Mouse (Mus musculus): ENCODE data around the gene Foxn3. TPM values are rescaled to one million over a fixed set of nuclear protein-coding genes. Genes with fewer than 3 reads are reported as not detected.

Foxn3 gene
- total RNA-seq, 2 experiments from 2014 or later, result 128 to 143 TPM

DNA sequence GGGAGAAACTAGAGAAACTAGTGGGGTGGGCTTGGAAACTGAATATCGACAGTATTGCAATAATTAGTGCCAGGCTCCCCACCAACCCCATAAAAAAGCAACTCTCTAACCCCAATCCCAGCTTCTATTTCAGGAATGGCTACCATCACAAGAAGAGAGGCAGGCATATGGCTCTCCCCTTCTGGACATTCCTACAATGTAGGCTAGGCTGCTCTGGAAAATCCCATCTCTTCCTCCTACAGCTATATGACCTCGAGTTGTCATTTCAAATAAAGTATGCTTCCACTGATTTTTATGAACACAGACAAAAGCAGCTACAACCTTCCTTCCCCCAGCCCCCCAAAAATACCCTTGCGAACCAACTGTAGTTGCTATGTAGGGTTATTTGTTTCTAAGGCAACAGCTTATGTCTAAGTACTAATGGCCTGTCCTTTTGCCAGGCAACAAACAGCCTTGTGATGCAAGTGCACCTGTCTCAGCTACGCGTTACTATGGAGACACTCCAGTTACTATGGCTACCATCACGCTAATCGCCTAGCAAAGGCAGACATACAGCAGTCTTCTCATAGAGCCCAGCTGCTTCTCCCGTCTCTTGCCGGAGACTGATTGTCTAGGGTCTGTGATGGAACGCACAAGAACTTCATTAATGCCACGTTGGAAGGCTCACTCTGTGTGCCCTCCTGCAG lies 223.6 kb downstream of the Foxn3 start:
- DNase-seq, result no peak
- intact Hi-C loops (cut with DNase I), result loop anchor here (5.0 kb wide), 1 partner anchor 122 kb away; no protein-coding TSS in a partner anchor

GRCm38 (mm10) chr12:99338754-99339153 lies 224.6 kb downstream of the Foxn3 start:
- intact Hi-C loops (cut with DNase I), result loop anchor here (5.0 kb wide), 1 partner anchor 121 kb away; no protein-coding TSS in a partner anchor
- no peak for DNase-seq

DNA sequence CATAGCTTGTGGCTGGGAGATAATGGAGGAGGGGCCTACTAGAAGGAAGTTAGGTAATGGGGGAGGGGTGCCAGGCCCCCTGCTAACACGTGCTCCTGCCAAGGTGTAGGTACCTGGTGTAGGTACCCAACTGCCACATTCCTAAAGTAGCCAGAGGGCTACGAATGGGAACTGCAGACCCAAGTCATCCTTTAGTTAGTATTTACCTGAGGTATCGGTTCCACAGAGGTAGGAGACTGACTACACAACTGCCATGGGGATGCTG lies 226.3 kb downstream of the Foxn3 start:
- intact Hi-C loops (cut with DNase I), result loop anchor here (2.0 to 5.0 kb wide), 2 partner anchors 56 to 120 kb away; no protein-coding TSS in a partner anchor
- no peak for DNase-seq

DNA sequence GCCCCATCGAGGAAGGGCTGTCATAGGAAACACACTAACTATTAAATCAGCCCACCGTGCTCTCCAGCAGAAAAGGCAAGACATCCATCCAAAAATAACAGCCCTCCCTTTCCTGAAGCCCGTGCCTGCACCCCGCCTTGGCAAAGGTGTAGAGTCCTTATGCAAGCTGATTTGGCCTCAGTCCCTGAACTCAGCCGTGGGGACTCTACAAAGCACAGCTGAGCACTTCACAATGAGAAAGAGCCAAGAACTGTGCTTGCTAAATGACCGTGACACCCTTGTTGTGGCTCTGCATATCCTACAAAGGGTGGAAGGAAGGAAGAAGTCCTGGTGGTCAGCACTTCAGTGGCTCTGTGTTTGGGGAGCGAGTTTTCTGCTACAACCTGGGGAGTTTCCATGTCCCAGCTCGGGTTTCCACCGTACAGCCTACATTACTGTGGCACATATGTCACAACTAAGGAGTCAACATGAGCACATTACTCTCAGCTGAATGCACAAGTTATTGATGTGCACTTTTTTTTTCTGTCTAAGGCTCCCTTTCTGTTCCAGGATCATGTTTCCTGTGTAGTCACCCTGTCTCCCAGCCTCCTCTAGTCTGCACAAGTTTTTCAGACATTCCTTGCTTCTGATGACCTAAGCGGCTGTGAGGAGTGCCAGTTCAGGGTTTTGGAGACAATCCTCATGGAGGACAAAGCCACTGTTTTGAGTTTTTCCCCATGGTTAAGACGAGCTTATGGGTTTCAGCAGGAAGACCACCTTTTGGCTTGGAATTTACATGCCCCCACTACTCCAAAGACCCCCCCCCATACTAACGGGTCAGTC lies 226.8 kb downstream of the Foxn3 start:
- peak; percentile 90 to 94 for DNase-seq
- intact Hi-C loops (cut with DNase I), result loop anchor here (2.0 to 5.0 kb wide), 2 partner anchors 56 to 119 kb away; no protein-coding TSS in a partner anchor

GRCm38 (mm10) chr12:99335628-99336027 lies 227.8 kb downstream of the Foxn3 start:
- intact Hi-C loops (cut with DNase I), result loop anchor here (2.0 to 5.0 kb wide), 2 partner anchors 57 to 118 kb away; no protein-coding TSS in a partner anchor
- DNase-seq, result no peak

DNA sequence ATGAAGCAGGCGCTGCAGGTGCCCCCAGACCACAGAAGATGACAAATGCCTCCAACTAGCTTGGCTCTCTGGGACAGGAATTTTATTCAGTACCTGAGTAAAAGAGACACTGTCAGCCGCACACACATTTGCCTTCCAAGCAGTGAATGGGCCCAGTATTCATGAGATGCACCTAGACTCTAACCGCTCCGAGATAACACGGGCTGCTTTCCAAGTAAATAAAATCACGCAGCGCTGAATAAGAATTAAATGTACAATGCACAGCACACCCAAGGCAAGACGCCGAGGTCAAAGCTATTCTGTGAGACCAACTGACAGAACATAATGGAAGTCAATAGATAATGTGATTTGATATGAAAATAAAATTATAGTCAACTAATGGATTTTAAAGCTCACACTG lies 229.4 kb downstream of the Foxn3 start:
- DNase-seq, result no peak
- intact Hi-C loops (cut with DNase I), result no loop called here

GRCm38 (mm10) chr12:99333304-99333968 lies 229.9 kb downstream of the Foxn3 start:
- DNase-seq, result no peak

GRCm38 (mm10) chr12:99332144-99332807 lies 231.1 kb downstream of the Foxn3 start:
- no peak for DNase-seq
- intact Hi-C loops (cut with DNase I), result no loop called here

More at GRCm38 (mm10) chr12:99333304-99333968, 229.9 kb downstream of the Foxn3 start:
- intact Hi-C loops (cut with DNase I), result no loop called here

DNA sequence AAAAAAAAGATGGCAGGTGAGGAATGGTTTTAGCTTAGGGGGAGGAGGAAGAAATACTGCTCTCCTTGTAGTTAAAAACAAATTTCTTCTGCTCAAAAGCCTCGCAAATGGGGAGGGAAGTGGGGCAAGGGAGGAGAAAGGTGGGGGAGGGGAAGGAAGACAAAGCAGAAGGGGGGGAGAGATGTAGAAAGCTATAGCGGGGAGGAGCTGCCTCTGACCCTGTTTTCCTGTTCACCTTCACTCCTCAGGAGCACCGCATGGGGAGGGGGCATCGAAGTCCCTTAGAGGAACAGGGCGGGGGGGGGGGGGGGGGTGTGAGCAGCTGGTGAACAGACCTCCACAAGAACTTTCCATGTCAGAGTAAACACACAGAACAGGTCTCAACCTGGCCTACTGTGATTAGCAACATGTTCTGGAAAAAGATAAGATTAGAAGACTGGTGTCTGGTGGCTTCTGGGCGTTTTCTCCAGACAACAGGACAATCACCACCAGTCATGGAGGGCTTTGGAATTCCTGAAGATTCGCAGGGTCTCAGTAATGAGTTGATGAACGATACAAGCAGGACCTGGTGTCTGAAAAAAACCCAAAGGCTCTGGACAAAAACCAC lies 231.9 kb downstream of the Foxn3 start:
- intact Hi-C loops (cut with DNase I), result no loop called here

DNA sequence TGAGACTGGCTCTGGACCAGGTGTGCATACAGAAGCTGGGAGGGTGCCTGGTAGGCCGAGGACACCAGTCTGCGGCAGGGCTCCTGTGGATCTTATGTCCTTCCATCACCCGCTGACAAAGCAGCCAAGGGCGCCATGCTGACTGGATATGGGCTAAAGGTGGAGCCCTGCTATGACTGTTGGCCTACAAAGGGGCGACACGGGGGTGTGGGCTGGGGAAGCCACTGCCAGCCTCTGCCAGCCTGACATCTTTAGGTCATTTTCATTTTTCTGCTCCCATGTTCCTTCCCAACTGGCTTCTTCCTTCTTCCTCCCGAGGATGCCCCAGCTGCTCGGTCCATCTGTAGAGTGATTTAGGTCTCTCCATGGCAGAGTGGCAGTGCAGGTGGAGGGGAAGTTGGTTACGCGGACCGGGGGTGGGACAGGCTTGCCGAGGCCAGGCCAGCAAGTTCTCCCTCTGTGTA lies 232.5 kb downstream of the Foxn3 start:
- intact Hi-C loops (cut with DNase I), result no loop called here
- DNase-seq, result no peak

More for the DNA sequence above, 231.9 kb downstream of the Foxn3 start:
- no peak for DNase-seq

- intact Hi-C loops (cut with DNase I), result no loop called here
- DNase-seq, result no peak
Measured at GRCm38 (mm10) chr12:99329301-99330257, 233.8 kb downstream of the Foxn3 start.

GRCm38 (mm10) chr12:99326157-99326556 lies 237.2 kb downstream of the Foxn3 start:
- intact Hi-C loops (cut with DNase I), result no loop called here
- no peak for DNase-seq

DNA sequence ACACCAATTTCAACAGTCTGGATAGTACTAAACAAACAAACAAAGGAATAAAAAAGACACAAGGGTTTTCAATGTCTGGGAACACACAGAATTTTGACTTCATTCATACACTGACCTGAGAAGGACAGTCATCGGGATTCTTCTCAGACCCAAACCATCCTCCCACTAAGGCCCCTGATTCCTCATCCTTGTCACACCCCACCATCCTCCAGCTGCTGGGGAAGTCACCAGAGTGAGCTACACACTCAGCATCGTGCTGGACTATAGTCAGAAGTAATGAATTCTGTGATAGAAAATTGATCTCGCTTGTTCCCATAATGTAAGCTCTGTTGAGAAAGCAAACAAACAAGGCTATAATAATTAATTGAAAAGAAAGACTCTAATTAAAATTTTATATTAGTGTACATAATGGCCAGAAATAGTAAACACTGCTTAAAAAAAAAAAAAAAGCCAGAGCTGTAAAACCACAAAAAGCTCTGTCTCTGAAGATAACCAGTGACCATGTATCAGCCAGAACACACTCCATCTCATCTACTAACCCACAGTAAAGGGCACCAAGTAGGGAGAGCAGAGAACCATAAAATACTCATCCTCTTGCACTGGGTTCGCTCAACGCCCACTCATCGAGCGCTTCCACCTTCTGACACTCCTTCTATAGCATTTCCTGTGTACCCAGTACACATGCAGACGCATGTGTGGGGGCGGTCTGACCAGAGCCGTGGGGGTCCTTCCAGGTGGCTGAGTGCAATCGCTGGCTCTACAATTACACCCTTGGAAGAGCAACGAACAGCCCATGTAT lies 241.6 kb downstream of the Foxn3 start:
- intact Hi-C loops (cut with DNase I), result no loop called here
- DNase-seq, result no peak

- intact Hi-C loops (cut with DNase I), result no loop called here
- DNase-seq, result no peak
Measured at GRCm38 (mm10) chr12:99320966-99321496, 242.4 kb downstream of the Foxn3 start.

DNA sequence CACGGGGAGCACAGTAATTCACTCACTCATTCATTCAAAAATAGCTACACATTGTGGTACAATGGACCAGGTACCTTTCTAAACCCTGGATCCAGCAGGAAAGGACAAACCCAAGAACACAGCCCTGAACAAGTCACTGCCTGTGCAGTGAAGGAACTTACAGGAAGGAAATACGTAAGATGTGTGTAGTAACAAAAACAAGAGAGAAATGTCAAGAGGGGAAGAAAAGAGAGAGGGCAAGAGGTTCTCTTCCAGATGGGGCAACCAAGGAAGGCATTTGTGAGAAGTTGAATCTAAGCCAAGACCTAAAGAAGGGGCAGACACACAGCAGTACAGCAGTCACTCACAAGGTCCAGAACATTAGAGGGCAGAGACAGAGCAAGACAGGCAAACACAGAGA lies 243.5 kb downstream of the Foxn3 start:
- intact Hi-C loops (cut with DNase I), result no loop called here
- no peak for DNase-seq

- DNase-seq, result no peak
- intact Hi-C loops (cut with DNase I), result no loop called here
Measured at GRCm38 (mm10) chr12:99319171-99319570, 244.2 kb downstream of the Foxn3 start.

DNA sequence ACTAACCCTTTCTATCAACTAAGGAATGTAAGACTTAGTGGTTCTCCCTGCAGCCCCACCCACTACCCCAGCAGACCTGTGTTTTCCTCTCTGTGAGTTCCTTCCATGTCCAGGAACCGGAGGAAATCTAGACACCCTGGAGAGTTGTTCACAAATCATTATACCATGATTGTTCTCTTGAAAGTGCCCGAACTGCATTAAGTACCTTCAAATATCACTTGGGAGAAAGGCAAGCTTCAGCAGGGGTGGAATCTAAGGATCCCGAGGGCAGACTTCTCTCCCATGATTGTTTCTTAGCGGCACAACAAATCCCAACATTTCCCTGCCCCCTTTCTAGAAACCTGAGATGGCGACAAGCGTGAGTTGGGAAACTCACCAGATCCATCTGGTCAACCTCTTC lies 247.5 kb downstream of the Foxn3 start:
- DNase-seq, result no peak
- intact Hi-C loops (cut with DNase I), result no loop called here

GRCm38 (mm10) chr12:99314817-99315216 lies 248.6 kb downstream of the Foxn3 start:
- intact Hi-C loops (cut with DNase I), result no loop called here

More at GRCm38 (mm10) chr12:99314817-99315216, 248.6 kb downstream of the Foxn3 start:
- no peak for DNase-seq

Data from heart, postnatal 10 days (tissue).